Mouse (Mus musculus) ES-Bruce4 (cell line): ENCODE measurements at regions not wholly inside any gene's neighbourhood (a gene's known extent, or its start where the extent isn't known, plus 50 kb on each side); places are given as distances from the start of the nearest gene placed in this dataset.

Source experiments
- H3K27ac ChIP-seq: 2 replicates; pipeline ENCODE4 v1.5.1; 2012; ENCODE audit warnings: low read length, inconsistent platforms; ENCODE audit not compliant: insufficient read depth
- H3K27me3 ChIP-seq: 2 replicates; pipeline ENCODE4 v1.6.1; 2012; ENCODE audit warnings: mild to moderate bottlenecking, low read length, inconsistent platforms; ENCODE audit not compliant: control insufficient read depth, poor library complexity, insufficient read depth, severe bottlenecking
- H3K36me3 ChIP-seq: 2 replicates; pipeline ENCODE4 v1.6.1; 2012; ENCODE audit warnings: inconsistent platforms, mild to moderate bottlenecking, low read length, moderate library complexity; ENCODE audit not compliant: control insufficient read depth, poor library complexity, insufficient read depth, severe bottlenecking
- H3K4me1 ChIP-seq: one replicate; pipeline ENCODE4 v1.8.1; 2011; ENCODE audit warnings: low read length; ENCODE audit not compliant: control insufficient read depth, insufficient read depth
- H3K4me3 ChIP-seq: 2 replicates; pipeline ENCODE4 v1.5.1; 2011; ENCODE audit warnings: low read depth, mild to moderate bottlenecking, low read length
- H3K9ac ChIP-seq: 2 replicates; pipeline ENCODE4 v1.6.1; 2012; ENCODE audit warnings: low read depth, mild to moderate bottlenecking, inconsistent platforms; ENCODE audit not compliant: poor library complexity, severe bottlenecking
- H3K9me3 ChIP-seq: replicated peaks from 2 replicates; pipeline ENCODE4 v1.6.1; 2012; ENCODE audit warnings: mild to moderate bottlenecking, low read length, inconsistent platforms; ENCODE audit not compliant: control insufficient read depth, poor library complexity, insufficient read depth, severe bottlenecking
- CTCF ChIP-seq: IDR thresholded peaks from one replicate; pipeline ENCODE4 v1.8.1; 2011; ENCODE audit warnings: low read depth, low read length
- EP300 ChIP-seq: IDR thresholded peaks from 2 replicates; pipeline ENCODE4 v1.6.1; 2011; ENCODE audit warnings: low read depth, low read length; ENCODE audit not compliant: insufficient read depth
- POLR2A ChIP-seq: IDR thresholded peaks from one replicate; pipeline ENCODE4 v1.8.1; 2011; ENCODE audit warnings: low read length; ENCODE audit not compliant: insufficient read depth

- Histone ChIP-seq H3K4me3 (no peak overlapping the region), H3K27me3 (peaks cover 4% of the 10 kb centered on the region), H3K36me3 (no peaks in the 10 kb centered on the region), H3K9me3 (0 out of 2 replicates have a peak, but pooled peaks cover 5% of the 10 kb centered on the region), H3K4me1 (no peaks in the 10 kb centered on the region), H3K9ac (no peak overlapping the region), H3K27ac (no peak overlapping the region)
- TF ChIP-seq POLR2A (no peak), EP300 (no peak), CTCF (no peak)
These were observed 120.4 kb upstream of the 4931429L15Rik start for GRCm38 (mm10) chr9:46440226-46440625.

- Histone ChIP-seq H3K9me3 (0 out of 2 replicates have a peak, but pooled peaks cover 5% of the 10 kb centered on the region), H3K4me3 (no peak overlapping the region), H3K27ac (no peak overlapping the region), H3K9ac (no peak overlapping the region), H3K36me3 (no peaks in the 10 kb centered on the region), H3K4me1 (no peaks in the 10 kb centered on the region), H3K27me3 (no peaks in the 10 kb centered on the region)
- no peak for TF ChIP-seq EP300
- no peak for TF ChIP-seq POLR2A
- TF ChIP-seq CTCF = no peak
These were observed 114.9 kb upstream of the 4931429L15Rik start for GRCm38 (mm10) chr9:46434700-46435099.

GRCm38 (mm10) chr9:46433716-46434115, 113.9 kb upstream of the 4931429L15Rik start:
- Histone ChIP-seq H3K4me1 (no peaks in the 10 kb centered on the region), H3K4me3 (no peak overlapping the region), H3K27me3 (no peaks in the 10 kb centered on the region), H3K9ac (no peak overlapping the region), H3K27ac (no peak overlapping the region), H3K9me3 (0 out of 2 replicates have a peak, but pooled peaks cover 5% of the 10 kb centered on the region), H3K36me3 (no peaks in the 10 kb centered on the region)
- TF ChIP-seq POLR2A (no peak), EP300 (no peak), CTCF (peak; percentile 58)

- no peaks in the 10 kb centered on the region for H3K4me1 ChIP-seq
- no peak overlapping the region for H3K27ac ChIP-seq
- H3K4me3 ChIP-seq = no peak overlapping the region
- TF ChIP-seq POLR2A (no peak), EP300 (no peak), CTCF (no peak)
- 0 out of 2 replicates have a peak, but pooled peaks cover 5% of the 10 kb centered on the region for H3K9me3 ChIP-seq
- no peaks in the 10 kb centered on the region for H3K36me3 ChIP-seq
- no peak overlapping the region for H3K9ac ChIP-seq
- no peaks in the 10 kb centered on the region for H3K27me3 ChIP-seq
These were observed 111.3 kb upstream of the 4931429L15Rik start for GRCm38 (mm10) chr9:46431053-46431452.

- H3K36me3 ChIP-seq = no peaks in the 10 kb centered on the region
- no peak for TF ChIP-seq POLR2A
- 0 out of 2 replicates have a peak, but pooled peaks have one; percentile 58 for TF ChIP-seq EP300
- no peaks in the 10 kb centered on the region for H3K27me3 ChIP-seq
- H3K4me3 ChIP-seq = no peak overlapping the region
- no peaks in the 10 kb centered on the region for H3K9me3 ChIP-seq
- H3K27ac ChIP-seq = no peak overlapping the region; the same call in 1 of the 2 replicates
- no peak overlapping the region for H3K9ac ChIP-seq
- H3K4me1 ChIP-seq = peaks cover 3% of the 10 kb centered on the region
These were observed 103.6 kb upstream of the 4931429L15Rik start for GRCm38 (mm10) chr9:46423184-46423967.

- Histone ChIP-seq H3K4me3 (no peak overlapping the region), H3K27ac (no peak overlapping the region), H3K27me3 (no peaks in the 10 kb centered on the region), H3K4me1 (peaks cover 3% of the 10 kb centered on the region), H3K9ac (no peak overlapping the region), H3K36me3 (no peaks in the 10 kb centered on the region), H3K9me3 (no peaks in the 10 kb centered on the region)
- no peak for TF ChIP-seq EP300
- TF ChIP-seq POLR2A = no peak
- TF ChIP-seq CTCF = no peak
These were observed 102.0 kb upstream of the 4931429L15Rik start for GRCm38 (mm10) chr9:46421688-46422274.
